Mouse (Mus musculus): ENCODE measurements around the gene Pecr.
A peak's percentile ranks its signal among the peaks of the same experiment; 100 is the strongest.

The Pecr gene

GRCm38 (mm10) chr1:72228974-72229373 is 55.1 kb downstream of the Pecr start:
- DNase-seq = no peak

- no peak for DNase-seq
Measured at GRCm38 (mm10) chr1:72227546-72227945, 56.6 kb downstream of the Pecr start.

- DNase-seq = no peak
Measured at GRCm38 (mm10) chr1:72226887-72227481, 57.1 kb downstream of the Pecr start.

GRCm38 (mm10) chr1:72226172-72226886 is 57.8 kb downstream of the Pecr start:
- DNase-seq = no peak

- DNase-seq = peak; percentile 86
Measured at GRCm38 (mm10) chr1:72225720-72226171, 58.4 kb downstream of the Pecr start.

- peak; percentile 69 for DNase-seq
Measured at GRCm38 (mm10) chr1:72225054-72225718, 58.9 kb downstream of the Pecr start.

GRCm38 (mm10) chr1:72220008-72220407 is 64.1 kb downstream of the Pecr start:
- peak; percentile 80 for DNase-seq

GRCm38 (mm10) chr1:72219116-72219515 is 65.0 kb downstream of the Pecr start:
- no peak for DNase-seq

- no peak for DNase-seq
Measured at GRCm38 (mm10) chr1:72218626-72219025, 65.5 kb downstream of the Pecr start.

- no peak for DNase-seq
Measured at GRCm38 (mm10) chr1:72216761-72217160, 67.4 kb downstream of the Pecr start.

GRCm38 (mm10) chr1:72215174-72215573 is 68.9 kb downstream of the Pecr start:
- DNase-seq = no peak

- peak; percentile 85 for DNase-seq
Measured at GRCm38 (mm10) chr1:72214470-72214961, 69.6 kb downstream of the Pecr start.

- DNase-seq = no peak
Measured at GRCm38 (mm10) chr1:72213954-72214353, 70.2 kb downstream of the Pecr start.

- peak; percentile 74 for DNase-seq
Measured at GRCm38 (mm10) chr1:72211701-72212699, 72.1 kb downstream of the Pecr start, which contains the start of gene Mreg. Gene Mreg (minus strand): TSS chr1:72212307.

- peak; percentile 74 for DNase-seq
Measured at GRCm38 (mm10) chr1:72210803-72211679, 73.1 kb downstream of the Pecr start.

Measured in cerebellum, adult 9-10 months (tissue).